Mouse (Mus musculus) myocyte (in vitro differentiated cells): ENCODE results near the gene Gm6899. TPM values are rescaled to one million over a fixed set of nuclear protein-coding genes. Genes with fewer than 3 reads are reported as not detected.

ENCODE experiments used
- H3K27me3 ChIP-seq: one replicate; pipeline ENCODE4 v1.6.1; 2011; ENCODE audit not compliant: control insufficient read depth, insufficient read depth, insufficient read length
- H3K36me3 ChIP-seq: one replicate; pipeline ENCODE4 v1.6.1; 2011; ENCODE audit not compliant: control insufficient read depth, insufficient read depth
- H3K4me2 ChIP-seq: one replicate; pipeline ENCODE4 v1.6.1; 2011; ENCODE audit warnings: low read depth, control low read depth
- H3K4me3 ChIP-seq: one replicate; pipeline ENCODE4 v1.5.1; 2011; ENCODE audit warnings: mild to moderate bottlenecking, control low read depth, moderate library complexity
- H3K79me2 ChIP-seq: one replicate; pipeline ENCODE4 v1.6.1; 2011; ENCODE audit not compliant: control insufficient read depth, insufficient read depth
- H3ac ChIP-seq: one replicate; pipeline ENCODE4 v1.6.1; 2011; ENCODE audit not compliant: control insufficient read depth, insufficient read length
- CEBPB ChIP-seq: IDR thresholded peaks from 2 replicates; pipeline ENCODE4 v1.6.1; 2011; ENCODE audit warnings: mild to moderate bottlenecking, moderate library complexity; ENCODE audit not compliant: poor library complexity, insufficient read depth, severe bottlenecking
- E2F4 ChIP-seq: IDR thresholded peaks from one replicate; pipeline ENCODE4 v1.6.1; 2011; ENCODE audit warnings: mild to moderate bottlenecking, control low read depth, moderate library complexity; ENCODE audit not compliant: insufficient read depth
- MAX ChIP-seq: IDR thresholded peaks from one replicate; pipeline ENCODE4 v1.6.1; 2011; ENCODE audit warnings: low read depth, mild to moderate bottlenecking, control low read depth
- MYOD1 ChIP-seq, 3 experiments: IDR thresholded peaks; one replicate each; pipeline ENCODE4 v1.6.1; 2011; ENCODE audit warnings: control low read depth in 2 of 3, low read depth in 2 of 3, mild to moderate bottlenecking in 2 of 3, moderate library complexity in 1 of 3; ENCODE audit not compliant: insufficient read length in 2 of 3, control insufficient read depth in 1 of 3
- MYOG ChIP-seq, 3 experiments: IDR thresholded peaks; one replicate each; pipeline ENCODE4 v1.6.1; 2011; ENCODE audit warnings: control low read depth in 2 of 3, low read depth in 2 of 3, mild to moderate bottlenecking in 2 of 3; ENCODE audit not compliant: insufficient read length in 2 of 3, control insufficient read depth in 1 of 3, insufficient read depth in 1 of 3
- POLR2A ChIP-seq: IDR thresholded peaks from one replicate; pipeline ENCODE4 v1.6.1; 2011; ENCODE audit warnings: low read depth, mild to moderate bottlenecking, control low read depth, moderate library complexity; ENCODE audit not compliant: insufficient read length
- POLR2AphosphoS2 ChIP-seq: IDR thresholded peaks from one replicate; pipeline ENCODE4 v1.6.1; 2011; ENCODE audit warnings: low read depth, control low read depth; ENCODE audit not compliant: insufficient read length
- REST ChIP-seq: IDR thresholded peaks from one replicate; pipeline ENCODE4 v1.6.1; 2011; ENCODE audit warnings: mild to moderate bottlenecking, control low read depth, moderate library complexity; ENCODE audit not compliant: insufficient read depth, insufficient read length
- SRF ChIP-seq: IDR thresholded peaks from one replicate; pipeline ENCODE4 v1.6.1; 2011; ENCODE audit warnings: low read depth; ENCODE audit not compliant: control insufficient read depth, insufficient read length
- TCF12 ChIP-seq: IDR thresholded peaks from one replicate; pipeline ENCODE4 v1.6.1; 2011; ENCODE audit warnings: mild to moderate bottlenecking, control low read depth; ENCODE audit not compliant: poor library complexity, insufficient read depth, severe bottlenecking
- TCF3 ChIP-seq: IDR thresholded peaks from one replicate; pipeline ENCODE4 v1.6.1; 2011; ENCODE audit warnings: low read depth, control low read depth; ENCODE audit not compliant: insufficient read length
- USF1 ChIP-seq: IDR thresholded peaks from one replicate; pipeline ENCODE4 v1.6.1; 2011; ENCODE audit warnings: low read depth, mild to moderate bottlenecking, control low read depth, moderate library complexity
- polyA plus RNA-seq: library from polyadenylated mRNA; unstranded; fragments of >200 nt; fragmentation: generic; extraction: Trizol; gene quantifications from one replicate; pipeline ENCODE4 v1.2.1, GENCODE M21; 2012; ENCODE audit warnings: missing spikeins

Gene Gm6899
- polyA plus RNA-seq: not detected

DNA sequence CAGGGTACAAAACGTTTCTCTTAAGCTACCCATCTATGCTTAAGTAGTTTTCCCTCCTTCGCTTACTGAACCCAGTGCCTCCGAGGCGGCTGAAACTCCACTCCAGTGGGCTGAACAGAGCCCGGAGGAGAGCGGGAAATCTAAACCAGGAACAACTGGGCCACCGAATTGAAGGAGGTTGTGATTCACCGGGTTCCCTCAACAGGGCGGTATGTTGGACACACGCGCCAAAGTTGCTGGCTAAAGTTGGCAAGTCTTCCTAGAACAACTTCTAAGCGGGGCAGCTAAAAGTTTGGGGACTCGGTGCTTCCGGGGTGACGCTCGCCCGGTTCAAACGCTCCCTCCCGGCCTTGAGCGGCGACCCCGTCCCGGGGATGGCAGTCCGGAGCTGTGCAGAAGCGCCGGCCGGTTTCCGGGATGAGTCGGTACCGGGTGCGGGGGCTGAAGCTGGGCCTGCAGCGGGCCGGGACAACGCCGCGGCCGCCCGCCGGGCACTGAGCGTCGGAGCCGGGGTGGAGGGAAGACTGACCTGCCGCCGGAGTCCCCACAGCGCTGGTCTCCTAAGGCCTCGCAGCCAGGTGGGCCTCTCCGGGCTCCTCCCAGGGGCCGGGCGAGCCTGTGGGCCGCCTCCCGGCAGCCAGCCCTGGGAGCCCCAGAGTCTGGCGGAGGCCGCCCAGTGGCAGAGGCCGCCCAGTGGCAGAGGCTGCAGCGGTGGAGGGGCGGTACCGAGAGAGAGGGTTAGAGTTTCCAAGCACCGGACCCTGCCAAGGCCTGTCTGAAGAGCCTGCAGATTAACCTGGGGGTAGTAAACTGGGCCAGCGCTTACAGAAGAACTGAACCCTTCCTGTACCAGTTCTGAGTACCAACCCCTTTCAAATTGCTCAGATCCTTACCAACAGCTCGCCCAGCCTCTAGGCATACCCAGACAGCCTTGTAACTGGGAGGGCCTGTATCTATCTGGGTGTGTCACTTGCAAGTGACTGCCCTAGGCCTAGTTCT, at the start of gene Gm6899, which contains the start of gene Vrk2:
TSS of gene Gm6899 (plus strand) at position 181 of the 999 bp plus-strand sequence.
TSS of gene Vrk2 (minus strand) at position 939 of the 999 bp plus-strand sequence.
- TF ChIP-seq E2F4 (peak; percentile 73), MYOD1 (IDR thresholded peaks at IDR 0.05; ENCODE audit: control insufficient read depth in 1 of 3, insufficient read length in 2 of 3, low read depth in 2 of 3) (no peak), REST (no peak), TCF3 (no peak), POLR2A (peak; percentile 44)
- Histone ChIP-seq H3K36me3 (no peaks in the 10 kb centered on the region), H3K4me2 (peak within 1 kb of the TSS; percentile 73), H3K4me3 (peak within 1 kb of the TSS; percentile 29), H3K27me3 (no peaks in the 10 kb centered on the region), H3K79me2 (no peaks in the 10 kb centered on the region), H3ac (peak within 1 kb of the TSS; percentile 63)

DNA sequence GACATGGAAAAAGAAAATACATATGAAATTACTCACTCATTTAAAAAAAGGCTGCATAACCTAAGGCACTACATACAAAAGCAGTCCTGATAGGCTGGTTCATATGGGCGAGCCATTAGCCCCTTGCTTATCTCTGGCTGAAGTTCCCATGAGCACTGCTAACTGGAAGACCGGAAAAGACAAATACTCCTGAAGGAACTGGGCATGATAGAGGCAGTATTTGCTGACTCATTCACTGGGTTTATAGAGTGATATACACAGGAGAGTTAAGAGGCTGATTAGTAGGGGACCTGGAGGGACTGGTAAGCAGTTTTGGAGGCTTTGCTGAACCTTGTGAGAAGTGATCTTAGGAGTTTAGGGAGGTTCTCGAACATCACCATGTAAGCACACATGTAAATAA, 41.5 kb upstream of the Gm6899 start:
- Histone ChIP-seq H3K27me3 (no peaks in the 10 kb centered on the region), H3K4me3 (no peak overlapping the region), H3K36me3 (no peaks in the 10 kb centered on the region), H3K4me2 (no peak overlapping the region), H3ac (no peak overlapping the region), H3K79me2 (no peaks in the 10 kb centered on the region)
- TF ChIP-seq MAX: no peak
- no peak for TF ChIP-seq USF1
- no peak for TF ChIP-seq E2F4
- TF ChIP-seq SRF: no peak
- no peak for TF ChIP-seq MYOG (IDR thresholded peaks at IDR 0.05; ENCODE audit: control insufficient read depth in 1 of 3, insufficient read depth in 1 of 3, insufficient read length in 2 of 3, low read depth in 2 of 3)
- TF ChIP-seq CEBPB: no peak
- no peak for TF ChIP-seq TCF3
- no peak for TF ChIP-seq MYOD1 (IDR thresholded peaks at IDR 0.05; ENCODE audit: control insufficient read depth in 1 of 3, insufficient read length in 2 of 3, low read depth in 2 of 3)
- TF ChIP-seq POLR2A: no peak
- TF ChIP-seq REST: no peak
- no peak for TF ChIP-seq POLR2AphosphoS2
- TF ChIP-seq TCF12: no peak

DNA sequence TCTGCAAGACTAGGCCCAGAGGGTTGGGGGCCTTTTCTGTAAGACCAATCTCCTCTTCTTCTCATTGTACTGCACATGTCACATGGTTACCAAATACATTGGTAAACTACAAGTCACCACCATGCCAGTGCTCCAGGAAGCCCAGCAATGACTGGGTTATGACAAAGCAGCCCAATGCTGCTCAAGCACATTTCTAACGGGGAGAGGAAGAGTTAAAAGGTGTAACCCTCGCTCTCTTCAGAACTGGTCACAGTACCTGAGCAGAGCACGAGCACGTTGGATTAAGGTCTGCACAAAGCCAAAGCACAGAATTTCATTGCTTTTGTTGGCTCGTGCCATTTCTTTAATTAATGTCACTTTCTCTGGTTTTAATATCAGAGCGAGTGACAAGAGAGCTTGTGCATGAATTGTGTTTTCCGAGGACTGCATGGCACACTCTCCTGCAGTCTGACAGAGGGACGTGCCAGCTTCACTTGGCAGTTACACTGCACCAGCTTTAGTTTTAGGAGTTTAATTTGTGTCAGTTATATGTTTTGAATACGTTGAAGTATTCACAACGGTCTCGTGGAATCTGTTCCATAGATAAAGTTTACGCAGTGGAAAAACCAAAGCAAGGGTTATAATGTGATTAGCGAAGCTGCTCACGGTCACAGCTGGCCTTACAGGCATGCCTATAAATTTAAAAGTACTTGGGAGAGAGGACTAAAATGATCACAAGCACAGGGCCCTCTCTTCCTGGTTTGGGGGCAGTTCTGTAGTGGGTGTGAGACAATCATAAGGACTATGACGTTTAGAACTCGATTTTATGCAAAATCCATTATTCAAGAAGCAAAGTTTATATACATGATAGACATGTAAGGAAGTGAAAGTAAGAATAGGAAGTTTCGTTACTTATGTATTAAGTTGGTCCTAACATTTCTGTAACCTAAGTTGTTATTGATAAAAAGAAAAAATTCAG, 7.4 kb upstream of the Gm6899 start:
- Histone ChIP-seq H3ac (no peak overlapping the region), H3K36me3 (no peaks in the 10 kb centered on the region), H3K27me3 (no peaks in the 10 kb centered on the region), H3K4me3 (no peak overlapping the region), H3K79me2 (no peaks in the 10 kb centered on the region), H3K4me2 (no peak overlapping the region)
- TF ChIP-seq MYOG (IDR thresholded peaks at IDR 0.05; ENCODE audit: control insufficient read depth in 1 of 3, insufficient read depth in 1 of 3, insufficient read length in 2 of 3, low read depth in 2 of 3) (no peak), E2F4 (no peak), POLR2A (no peak), REST (no peak), TCF3 (no peak), SRF (no peak), TCF12 (no peak), POLR2AphosphoS2 (no peak), MYOD1 (IDR thresholded peaks at IDR 0.05; ENCODE audit: control insufficient read depth in 1 of 3, insufficient read length in 2 of 3, low read depth in 2 of 3) (no peak), USF1 (no peak), CEBPB (no peak), MAX (no peak)

GRCm38 (mm10) chr11:26586367-26587183, 6.5 kb upstream of the Gm6899 start:
- no peak for TF ChIP-seq E2F4
- TF ChIP-seq MYOG (IDR thresholded peaks at IDR 0.05; ENCODE audit: control insufficient read depth in 1 of 3, insufficient read depth in 1 of 3, insufficient read length in 2 of 3, low read depth in 2 of 3): no peak
- no peak for TF ChIP-seq REST
- TF ChIP-seq POLR2A: no peak
- TF ChIP-seq TCF3: no peak
- TF ChIP-seq TCF12: no peak
- TF ChIP-seq MYOD1 (IDR thresholded peaks at IDR 0.05; ENCODE audit: control insufficient read depth in 1 of 3, insufficient read length in 2 of 3, low read depth in 2 of 3): no peak
- no peak for TF ChIP-seq CEBPB
- TF ChIP-seq POLR2AphosphoS2: no peak
- TF ChIP-seq SRF: no peak
- no peak for TF ChIP-seq MAX
- Histone ChIP-seq H3K4me2 (no peak overlapping the region), H3ac (no peak overlapping the region), H3K27me3 (no peaks in the 10 kb centered on the region), H3K4me3 (no peak overlapping the region), H3K36me3 (no peaks in the 10 kb centered on the region), H3K79me2 (no peaks in the 10 kb centered on the region)
